Mouse (Mus musculus): ENCODE results near the gene Pter.

GRCm38 (mm10) chr2:13044555-13044954, 120.7 kb downstream of the Pter start:
- TF ChIP-seq CTCF (conservative IDR thresholded peaks at IDR 0.05 in 1 of 2, IDR thresholded peaks at IDR 0.05 in 1 of 2; ENCODE audit: low read depth in 2 of 2, low read length in 2 of 2) = no peak
- no peak for TF ChIP-seq MAFK (IDR thresholded peaks at IDR 0.05; ENCODE audit: insufficient replicate concordance, low read length)
- no peak for TF ChIP-seq USF1 (IDR thresholded peaks at IDR 0.05; ENCODE audit: low read depth, low read length)
- TF ChIP-seq ZNF384 (IDR thresholded peaks at IDR 0.05; ENCODE audit: low read depth, low read length) = no peak
- TF ChIP-seq POLR2A (IDR thresholded peaks at IDR 0.05; ENCODE audit: low read depth, low read length) = no peak
- TF ChIP-seq POLR2AphosphoS2 (IDR thresholded peaks at IDR 0.05; ENCODE audit: low read depth, low read length) = no peak

Measured in CH12.LX (cell line).